Mouse (Mus musculus) intestine, postnatal 0 days (tissue): ENCODE data around the gene Adgre4. TPM values are rescaled to one million over a fixed set of nuclear protein-coding genes. Genes with fewer than 3 reads are reported as not detected.

ENCODE experiments used
- ATAC-seq: fragments of 200-750 bp; cut with Nextera tagmentation; 2 replicates; pipeline ENCODE4 v1.8.0; 2017; ENCODE audit warnings: mild to moderate bottlenecking, moderate TSS enrichment, moderate library complexity
- H3K27ac ChIP-seq: fragments of 300-500 bp; sonication (generic); 2 replicates; pipeline ENCODE4 v1.5.1; 2014; ENCODE audit warnings: mild to moderate bottlenecking, low read depth, low read length, moderate library complexity
- H3K27me3 ChIP-seq: fragments of 300-500 bp; sonication (generic); replicated peaks from 2 replicates; pipeline ENCODE4 v1.6.1; 2014; ENCODE audit warnings: low read length, mixed read lengths; ENCODE audit not compliant: control insufficient read depth, insufficient read depth
- H3K36me3 ChIP-seq: fragments of 300-500 bp; sonication (generic); 2 replicates; pipeline ENCODE4 v1.6.1; 2014; ENCODE audit warnings: mild to moderate bottlenecking, moderate library complexity; ENCODE audit not compliant: control insufficient read depth, insufficient read depth
- H3K4me1 ChIP-seq: fragments of 300-500 bp; sonication (generic); replicated peaks from 2 replicates; pipeline ENCODE4 v1.6.1; 2014; ENCODE audit warnings: antibody characterized with exemption, low read length, mixed read lengths; ENCODE audit not compliant: control insufficient read depth, insufficient read depth
- H3K4me2 ChIP-seq: fragments of 300-500 bp; sonication (generic); replicated peaks from 2 replicates; pipeline ENCODE4 v1.6.1; 2014; ENCODE audit warnings: low read depth, mild to moderate bottlenecking, moderate library complexity
- H3K4me3 ChIP-seq: fragments of 300-500 bp; sonication (generic); 2 replicates; pipeline ENCODE4 v1.5.1; 2014; ENCODE audit warnings: low read depth, low read length
- H3K9ac ChIP-seq: fragments of 300-500 bp; sonication (generic); 2 replicates; pipeline ENCODE4 v1.6.1; 2014; ENCODE audit warnings: mild to moderate bottlenecking, low read depth, low read length
- H3K9me3 ChIP-seq: fragments of 300-500 bp; sonication (generic); 2 replicates; pipeline ENCODE4 v1.6.1; 2016; ENCODE audit warnings: mixed run types; ENCODE audit not compliant: control insufficient read depth
- CTCF ChIP-seq: sonication (generic); IDR thresholded peaks from 2 replicates; pipeline ENCODE4 v1.5.1; 2016; ENCODE audit warnings: low read depth, mild to moderate bottlenecking, control low read depth, antibody characterized with exemption, moderate library complexity
- WGBS: fragments of 180-500 bp; shearing (Covaris S2); extraction: QIAGEN DNeasy Blood & Tissue Kit; methylation state at CpG from one replicate; pipeline ENCODE4 v1.1.7; 2014; 5-methylcytosine and 5-hydroxymethylcytosine counted together
- polyA plus RNA-seq: library from polyadenylated mRNA; unstranded; fragments of >200 nt; fragmentation: Nextera tagmentation; extraction: Ambion mirVana; gene quantifications from 2 replicates; pipeline ENCODE4 v1.2.1, GENCODE M21; 2015

Adgre4 gene
- polyA plus RNA-seq, result 0.31 TPM in 2 replicates

DNA sequence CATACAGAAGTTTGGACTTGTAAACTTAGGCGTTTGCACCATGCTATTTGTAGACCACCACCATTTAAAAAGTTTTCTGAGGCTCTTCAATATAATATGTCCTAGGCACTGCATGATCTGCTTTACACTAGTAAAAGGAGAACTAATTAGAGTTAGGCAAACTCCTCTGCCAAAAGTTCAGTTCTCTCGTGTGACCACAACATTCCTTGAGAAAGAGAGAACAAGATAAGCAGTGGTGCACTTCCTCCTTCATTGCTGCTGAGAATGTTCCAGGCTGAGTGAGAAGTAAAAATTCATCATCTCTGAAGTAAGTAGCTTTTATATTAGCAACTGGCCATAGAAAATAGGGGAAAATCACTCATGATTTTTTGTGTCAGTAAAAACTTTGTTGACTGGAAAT is at the start of gene Adgre4:
Gene Adgre4 (plus strand): TSS at position 199 of the 400 bp plus-strand sequence.
- 44% methylated on average over 2 of the region's 2 CpGs for WGBS
- Histone ChIP-seq H3K4me3 (no peak within 1 kb of the TSS), H3K4me1 (no peaks in the 10 kb centered on the region), H3K27me3 (no peaks in the 10 kb centered on the region), H3K9ac (no peak within 1 kb of the TSS), H3K27ac (no peak within 1 kb of the TSS), H3K9me3 (no peaks in the 10 kb centered on the region), H3K4me2 (no peak within 1 kb of the TSS), H3K36me3 (no peaks in the 10 kb centered on the region)
- no peak for TF ChIP-seq CTCF
- ATAC-seq, result no peak

DNA sequence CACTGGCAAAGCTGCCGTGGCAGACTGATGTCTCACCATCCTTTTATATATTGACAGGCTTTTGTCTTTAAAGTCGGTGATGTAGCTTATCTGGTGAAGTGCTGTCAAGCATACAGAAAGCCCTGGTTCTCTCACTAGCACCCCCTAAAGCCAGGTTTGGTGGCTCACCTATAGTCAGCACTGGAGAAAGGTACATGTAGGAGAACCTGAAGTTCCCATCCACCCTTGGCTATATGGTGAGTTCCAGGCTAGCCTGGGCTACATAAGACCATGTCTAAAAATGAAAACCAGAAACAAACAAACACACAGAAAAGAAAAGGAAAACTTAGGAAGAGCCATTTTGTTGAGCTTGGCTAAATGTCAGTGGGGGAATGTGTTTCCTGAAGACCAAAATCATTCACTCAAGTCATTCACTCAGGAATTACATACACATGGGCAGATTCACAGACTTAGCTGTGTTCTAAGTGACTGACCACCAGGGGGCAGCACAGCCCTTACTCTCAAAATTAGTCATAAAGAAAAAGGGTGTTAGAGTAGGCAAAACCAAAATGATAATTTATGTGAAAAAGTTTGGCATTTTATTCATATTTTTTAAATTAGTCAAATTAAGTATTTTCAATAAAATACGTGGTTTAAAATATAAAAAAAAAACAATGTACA is 47.5 kb upstream of the Adgre4 start:
- Histone ChIP-seq H3K27ac (no peak overlapping the region), H3K36me3 (peaks cover 16% of the 10 kb centered on the region), H3K27me3 (no peaks in the 10 kb centered on the region), H3K9me3 (no peaks in the 10 kb centered on the region), H3K4me3 (no peak overlapping the region), H3K9ac (no peak overlapping the region), H3K4me1 (no peaks in the 10 kb centered on the region), H3K4me2 (no peak overlapping the region)
- no peak for ATAC-seq
- peak; percentile 82 for TF ChIP-seq CTCF
- WGBS, result 67% methylated on average over 3 of the region's 3 CpGs

- Histone ChIP-seq H3K4me2 (no peak overlapping the region), H3K27ac (no peak overlapping the region), H3K9me3 (no peaks in the 10 kb centered on the region), H3K36me3 (peaks cover 13% of the 10 kb centered on the region; the same call in 1 of the 2 replicates), H3K9ac (no peak overlapping the region), H3K4me3 (no peak overlapping the region), H3K27me3 (no peaks in the 10 kb centered on the region), H3K4me1 (no peaks in the 10 kb centered on the region)
- 74% methylated on average over 5 of the region's 5 CpGs for WGBS
- ATAC-seq, result no peak
- TF ChIP-seq CTCF, result no peak
These were observed 46.9 kb upstream of the Adgre4 start for GRCm38 (mm10) chr17:55702865-55703264.

GRCm38 (mm10) chr17:55711984-55712811 is 37.6 kb upstream of the Adgre4 start, which contains the start of gene Pot1b:
TSS of gene Pot1b (minus strand) at chr17:55712628.
- peak; percentile 100 for ATAC-seq
- Histone ChIP-seq H3K9me3 (no peaks in the 10 kb centered on the region), H3K4me2 (peak within 1 kb of the TSS; percentile 71), H3K27me3 (no peaks in the 10 kb centered on the region), H3K4me3 (peak within 1 kb of the TSS; percentile 74), H3K36me3 (peaks cover 3% of the 10 kb centered on the region; the same call in 1 of the 2 replicates), H3K9ac (peak within 1 kb of the TSS; percentile 67), H3K27ac (no peak within 1 kb of the TSS), H3K4me1 (no peaks in the 10 kb centered on the region)
- under 1% methylated on average over 36 of the region's 37 CpGs for WGBS
- peak; percentile 46 for TF ChIP-seq CTCF

DNA sequence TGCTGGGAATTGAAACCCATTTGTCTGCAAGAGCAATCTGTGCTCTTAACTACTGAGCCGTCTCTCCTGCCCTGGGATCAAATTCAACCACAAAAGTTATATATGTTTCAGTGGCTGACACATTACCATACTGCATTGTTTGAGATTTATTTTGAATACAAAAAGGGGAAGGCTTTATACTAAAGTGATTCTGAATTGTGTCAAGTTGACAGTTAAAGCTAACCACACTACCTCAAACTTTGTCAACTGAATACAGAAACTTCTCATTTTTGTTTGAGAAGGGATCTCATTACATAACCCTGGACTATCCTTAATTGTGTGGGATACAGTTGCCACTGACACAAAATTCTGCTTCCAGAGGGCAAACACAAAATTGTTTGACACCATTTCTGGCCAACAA is 28.5 kb upstream of the Adgre4 start:
- no peaks in the 10 kb centered on the region for H3K9me3 ChIP-seq
- no peak overlapping the region for H3K27ac ChIP-seq
- H3K36me3 ChIP-seq, result no peaks in the 10 kb centered on the region
- no peak overlapping the region for H3K9ac ChIP-seq
- 76% methylated on average over 1 of the region's 1 CpGs for WGBS
- H3K4me3 ChIP-seq, result no peak overlapping the region
- no peak for ATAC-seq
- no peak overlapping the region for H3K4me2 ChIP-seq
- H3K27me3 ChIP-seq, result no peaks in the 10 kb centered on the region
- no peaks in the 10 kb centered on the region for H3K4me1 ChIP-seq
- no peak for TF ChIP-seq CTCF

- H3K36me3 ChIP-seq, result no peaks in the 10 kb centered on the region
- no peak for TF ChIP-seq CTCF
- H3K4me3 ChIP-seq, result no peak overlapping the region
- no peak overlapping the region for H3K9ac ChIP-seq
- H3K27ac ChIP-seq, result no peak overlapping the region
- 62% methylated on average over 2 of the region's 2 CpGs for WGBS
- H3K9me3 ChIP-seq, result no peaks in the 10 kb centered on the region
- no peak overlapping the region for H3K4me2 ChIP-seq
- H3K4me1 ChIP-seq, result no peaks in the 10 kb centered on the region
- no peaks in the 10 kb centered on the region for H3K27me3 ChIP-seq
- no peak for ATAC-seq
These were observed 27.5 kb upstream of the Adgre4 start for GRCm38 (mm10) chr17:55722250-55722649.
